ENCODE assay signal across 27 mouse cellular contexts in genomic region chr4:128130611-128131142, GRCm38 (mm10).
A peak's percentile ranks its signal among the peaks of the same experiment; 100 is the strongest.
DNase-seq lines count a peak whose midpoint lies in the region; ATAC-seq and TF ChIP-seq lines count a peak whose summit lies in the region.
"Had no signal": no experiment of that assay in that cellular context is flagged by ENCODE, and none has a peak within 500 bp of the region (broad histone marks: within the 10 kb centered on the region; RNA-seq: fewer than 3 reads in every experiment).

No protein-coding gene starts in this region.

- ATAC-seq in liver, embryonic 14.5 days (ENCODE audit: insufficient read depth) = no peak
- no peak for ATAC-seq in liver, embryonic 11.5 days (replicated peaks; ENCODE audit: low FRiP score)
- ATAC-seq: hindbrain, embryonic 16.5 days; intestine, embryonic 16.5 days; lung, postnatal 0 days had no signal

- no peak for DNase-seq in gastrocnemius, adult 2 months
- DNase-seq in gastrocnemius, adult 18-20 months (ENCODE audit: low spot score) = no peak
- no peak for DNase-seq in liver, embryonic 14.5 days (ENCODE audit: low read depth in 3 of 3, low spot score in 3 of 3)
- no peak for DNase-seq in liver, embryonic 11.5 days (ENCODE audit: low spot score)
- DNase-seq in ES-CJ7 (ENCODE audit: low read depth, low spot score) (peak; percentile 58), ZHBTc4 (ENCODE audit: low read depth, low spot score) (peak; percentile 78)
- DNase-seq in thymus, postnatal 10 days (ENCODE audit: low spot score in 2 of 2) = no peak
- no peak for DNase-seq in heart, embryonic 10.5 days (ENCODE audit: low spot score)
- DNase-seq: adrenal gland, adult 8-10 months; embryo, embryonic 11 days; gastrocnemius, postnatal 25 days; heart, adult 18-20 months; heart, postnatal 36 days; kidney, adult 9 months; kidney, postnatal 14 days; right cerebral cortex, adult 18-20 months; right cerebral cortex, postnatal 4 days; thymus, adult 2 months had no signal

- intact Hi-C loops in gastrocnemius, adult 2 months (cut with DNase I) = no loop called here

- H3K4me1 ChIP-seq in liver, embryonic 14.5 days (replicated peaks; ENCODE audit: control insufficient read depth in 2 of 2, insufficient read depth in 2 of 2, low read length in 1 of 2) = no peaks in the 10 kb centered on the region
- no peaks in the 10 kb centered on the region for H3K4me1 ChIP-seq in liver, embryonic 11.5 days (replicated peaks; ENCODE audit: control insufficient read depth, insufficient read depth, low read length)
- H3K4me1 ChIP-seq in heart, embryonic 10.5 days = 0 out of 2 replicates have a peak, but pooled peaks cover 4% of the 10 kb centered on the region
- H3K4me1 ChIP-seq: liver, embryonic 15.5 days had no signal

- no peak overlapping the region for H3K27ac ChIP-seq in gastrocnemius, adult 2 months
- H3K27ac ChIP-seq in liver, embryonic 14.5 days = no peak overlapping the region
- H3K27ac ChIP-seq in liver, embryonic 11.5 days (ENCODE audit: low read depth, low read length) = no peak overlapping the region
- H3K27ac ChIP-seq in heart, embryonic 10.5 days = no peak overlapping the region
- H3K27ac ChIP-seq: embryonic facial prominence, embryonic 13.5 days; forebrain, embryonic 12.5 days; liver, embryonic 15.5 days; macrophage; neural tube, embryonic 15.5 days had no signal

- no peak overlapping the region for H3K4me2 ChIP-seq in liver, embryonic 14.5 days (ENCODE audit: low read depth)
- no peak overlapping the region for H3K4me2 ChIP-seq in liver, embryonic 11.5 days
- H3K4me2 ChIP-seq: embryonic facial prominence, embryonic 13.5 days; forebrain, embryonic 12.5 days; liver, embryonic 15.5 days; neural tube, embryonic 15.5 days had no signal

- no peaks in the 10 kb centered on the region for H3K27me3 ChIP-seq in liver, embryonic 14.5 days (ENCODE audit: control insufficient read depth, insufficient read depth, low read length)
- no peaks in the 10 kb centered on the region for H3K27me3 ChIP-seq in liver, embryonic 11.5 days (replicated peaks; ENCODE audit: control insufficient read depth, insufficient read depth, low read length)
- no peaks in the 10 kb centered on the region for H3K27me3 ChIP-seq in heart, embryonic 10.5 days (ENCODE audit: insufficient read depth, poor library complexity, severe bottlenecking)
- H3K27me3 ChIP-seq: embryonic facial prominence, embryonic 13.5 days; forebrain, embryonic 12.5 days; liver, embryonic 15.5 days; neural tube, embryonic 15.5 days had no signal

- no peak overlapping the region for H3K4me3 ChIP-seq in gastrocnemius, adult 2 months
- H3K4me3 ChIP-seq in liver, embryonic 14.5 days (ENCODE audit: insufficient read depth in 1 of 2, low read depth in 2 of 2, low read length in 2 of 2) = no peak overlapping the region
- H3K4me3 ChIP-seq in liver, embryonic 11.5 days (ENCODE audit: low read depth, low read length) = no peak overlapping the region
- H3K4me3 ChIP-seq in heart, embryonic 10.5 days = no peak overlapping the region
- H3K4me3 ChIP-seq: embryonic facial prominence, embryonic 13.5 days; erythroblast, embryonic 14.5 days; forebrain, embryonic 12.5 days; liver, embryonic 15.5 days; neural tube, embryonic 15.5 days had no signal

- no peak for TF ChIP-seq EP300 in liver, embryonic 14.5 days (IDR thresholded peaks at IDR 0.05; ENCODE audit: low read depth)

- TF ChIP-seq CTCF in gastrocnemius, adult 2 months (IDR thresholded peaks at IDR 0.05) = peak; percentile 24; the same call in 1 of the 2 replicates
- TF ChIP-seq CTCF in liver, embryonic 14.5 days (IDR thresholded peaks at IDR 0.05; ENCODE audit: low read depth) = 0 out of 2 replicates have a peak, but pooled peaks have one; percentile 11

- H3K9ac ChIP-seq in liver, embryonic 14.5 days (replicated peaks) = no peak overlapping the region
- H3K9ac ChIP-seq in liver, embryonic 11.5 days (ENCODE audit: low read depth, low read length) = no peak overlapping the region
- H3K9ac ChIP-seq: embryonic facial prominence, embryonic 13.5 days; forebrain, embryonic 12.5 days; liver, embryonic 15.5 days; neural tube, embryonic 15.5 days had no signal

- WGBS in liver, embryonic 14.5 days (ENCODE audit: insufficient replicate concordance) = 59% methylated on average over 4 of the region's 4 CpGs
- WGBS in liver, embryonic 11.5 days = 68% methylated on average over 4 of the region's 4 CpGs
- 69% methylated on average over 4 of the region's 4 CpGs for WGBS in heart, embryonic 10.5 days

- H3K9me3 ChIP-seq in liver, embryonic 14.5 days (ENCODE audit: control insufficient read depth, low read length) = no peaks in the 10 kb centered on the region
- peaks cover 1% of the 10 kb centered on the region; the same call in 1 of the 2 replicates for H3K9me3 ChIP-seq in liver, embryonic 11.5 days (ENCODE audit: control insufficient read depth, low read length)
- H3K9me3 ChIP-seq in heart, embryonic 10.5 days = no peaks in the 10 kb centered on the region
- H3K9me3 ChIP-seq: embryonic facial prominence, embryonic 13.5 days; forebrain, embryonic 12.5 days; liver, embryonic 15.5 days; neural tube, embryonic 15.5 days had no signal

- no peaks in the 10 kb centered on the region for H3K36me3 ChIP-seq in liver, embryonic 14.5 days (replicated peaks; ENCODE audit: control insufficient read depth, insufficient read depth, low read depth)
- H3K36me3 ChIP-seq in liver, embryonic 11.5 days (ENCODE audit: control insufficient read depth, insufficient read depth, low read length) = no peaks in the 10 kb centered on the region
- H3K36me3 ChIP-seq in heart, embryonic 10.5 days = no peaks in the 10 kb centered on the region
- H3K36me3 ChIP-seq: embryonic facial prominence, embryonic 13.5 days; forebrain, embryonic 12.5 days; liver, embryonic 15.5 days; neural tube, embryonic 15.5 days had no signal

Comparison
In these comparisons a context has a peak if more than half of its experiments do, and no peak if none do; other contexts are left out.
1. DNase-seq: peak in ES-CJ7 (single experiment) and ZHBTc4 (single experiment); none in gastrocnemius, adult 2 months (single experiment), gastrocnemius, adult 18-20 months (single experiment), liver, embryonic 14.5 days (0 of 3), liver, embryonic 11.5 days (single experiment), thymus, postnatal 10 days (0 of 2) and heart, embryonic 10.5 days (single experiment).